Mouse (Mus musculus): ENCODE results near the gene Golm1.

Golm1 gene

GRCm38 (mm10) chr13:59585648-59586005, 90.0 kb downstream of the Golm1 start:
- no peak for DNase-seq

- peak; percentile 99 to 100 for DNase-seq
Observed at GRCm38 (mm10) chr13:59584947-59585647, 90.5 kb downstream of the Golm1 start, which contains the start of the genes Agtpbp1 and Naa35. Gene Agtpbp1 (minus strand): TSS chr13:59585227. Gene Naa35 (plus strand): TSS chr13:59585259.
